28 mouse cellular contexts compared by ENCODE assay signal in genomic region chr5:35623831-35624230, GRCm38 (mm10). TPM values are rescaled to one million over a fixed set of nuclear protein-coding genes. Genes with fewer than 3 reads are reported as not detected.
DNase-seq lines count a peak whose midpoint lies in the region; ATAC-seq and TF ChIP-seq lines count a peak whose summit lies in the region.
"Had no signal": no experiment of that assay in that cellular context is flagged by ENCODE, and none has a peak within 500 bp of the region (broad histone marks: within the 10 kb centered on the region; RNA-seq: fewer than 3 reads in every experiment).

No protein-coding gene starts in this region.

- no peaks in the 10 kb centered on the region for H3K36me3 ChIP-seq in embryonic facial prominence, embryonic 14.5 days (ENCODE audit: control insufficient read depth, insufficient read depth, low read length)
- H3K36me3 ChIP-seq in embryonic facial prominence, embryonic 10.5 days (replicated peaks): no peaks in the 10 kb centered on the region
- no peaks in the 10 kb centered on the region for H3K36me3 ChIP-seq in stomach, embryonic 15.5 days
- no peaks in the 10 kb centered on the region for H3K36me3 ChIP-seq in stomach, postnatal 0 days (ENCODE audit: control insufficient read depth, insufficient read depth, low read length)
- no peaks in the 10 kb centered on the region for H3K36me3 ChIP-seq in stomach, embryonic 16.5 days (ENCODE audit: control insufficient read depth, insufficient read depth, low read length)
- H3K36me3 ChIP-seq: embryonic facial prominence, embryonic 13.5 days; forebrain, embryonic 10.5 days; forebrain, embryonic 12.5 days; G1E had no signal

- no peak overlapping the region for H3K4me2 ChIP-seq in embryonic facial prominence, embryonic 14.5 days (ENCODE audit: low read depth, low read length)
- no peak overlapping the region for H3K4me2 ChIP-seq in stomach, embryonic 15.5 days
- H3K4me2 ChIP-seq in stomach, postnatal 0 days (replicated peaks; ENCODE audit: low read depth): no peak overlapping the region
- no peak overlapping the region for H3K4me2 ChIP-seq in stomach, embryonic 16.5 days (ENCODE audit: low read depth, low read length)
- H3K4me2 ChIP-seq: embryonic facial prominence, embryonic 13.5 days; forebrain, embryonic 12.5 days had no signal

- peaks cover 27% of the 10 kb centered on the region for H3K4me1 ChIP-seq in embryonic facial prominence, embryonic 14.5 days (ENCODE audit: control insufficient read depth, insufficient read depth, low read length)
- H3K4me1 ChIP-seq in embryonic facial prominence, embryonic 10.5 days: peaks cover 23% of the 10 kb centered on the region
- peaks cover 19% of the 10 kb centered on the region; the same call in 1 of the 2 replicates for H3K4me1 ChIP-seq in stomach, embryonic 15.5 days
- H3K4me1 ChIP-seq in stomach, postnatal 0 days (replicated peaks; ENCODE audit: control insufficient read depth, insufficient read depth): peaks cover 2% of the 10 kb centered on the region
- H3K4me1 ChIP-seq in stomach, embryonic 16.5 days (ENCODE audit: control insufficient read depth, insufficient read depth, low read length): peaks cover 21% of the 10 kb centered on the region

- no peak for DNase-seq in embryonic facial prominence, embryonic 14.5 days (ENCODE audit: low spot score)
- no peak for DNase-seq in embryonic facial prominence, embryonic 10.5 days (ENCODE audit: low spot score)
- peak; percentile 90 for DNase-seq in heart, adult 11 months
- DNase-seq in heart, adult 18-20 months: no peak
- DNase-seq in stomach, postnatal 0 days (ENCODE audit: low spot score): no peak
- no peak for DNase-seq in heart, adult 9 months (ENCODE audit: low spot score in 2 of 2)
- DNase-seq: adrenal gland, adult 2 months; adrenal gland, postnatal 10 days; adrenal gland, postnatal 25 days; B cell, adult 2 months; cerebellum, adult 11 months; cerebellum, adult 18-20 months; cerebellum, adult 8-10 months; cerebellum, adult 9-11 months; cerebellum, postnatal 25 days had no signal

- TF ChIP-seq CTCF in stomach, postnatal 0 days (IDR thresholded peaks at IDR 0.05; ENCODE audit: low read depth): no peak

- H3K9ac ChIP-seq in embryonic facial prominence, embryonic 14.5 days (ENCODE audit: low read depth, low read length): no peak overlapping the region
- H3K9ac ChIP-seq in stomach, embryonic 15.5 days: no peak overlapping the region
- H3K9ac ChIP-seq in stomach, postnatal 0 days (ENCODE audit: low read length): no peak overlapping the region
- no peak overlapping the region for H3K9ac ChIP-seq in stomach, embryonic 16.5 days (ENCODE audit: low read length)
- H3K9ac ChIP-seq: embryonic facial prominence, embryonic 13.5 days; forebrain, embryonic 12.5 days had no signal

- H3K27ac ChIP-seq in embryonic facial prominence, embryonic 14.5 days (replicated peaks; ENCODE audit: low read depth, low read length): peak overlapping the region; percentile 62; the same call in 1 of the 2 replicates
- H3K27ac ChIP-seq in embryonic facial prominence, embryonic 10.5 days (replicated peaks): no peak overlapping the region
- H3K27ac ChIP-seq in stomach, embryonic 15.5 days: peak overlapping the region; percentile 31; the same call in 1 of the 2 replicates
- H3K27ac ChIP-seq in stomach, postnatal 0 days (replicated peaks): no peak overlapping the region; the same call in 1 of the 2 replicates
- H3K27ac ChIP-seq in stomach, embryonic 16.5 days (ENCODE audit: low read length): peak overlapping the region; percentile 74
- H3K27ac ChIP-seq: embryonic facial prominence, embryonic 13.5 days; forebrain, embryonic 10.5 days; forebrain, embryonic 12.5 days had no signal

- no peak for ATAC-seq in embryonic facial prominence, embryonic 14.5 days (ENCODE audit: low read depth)
- no peak for ATAC-seq in stomach, embryonic 15.5 days (ENCODE audit: insufficient read depth, low FRiP score, low read depth)
- no peak for ATAC-seq in stomach, postnatal 0 days (ENCODE audit: low FRiP score, low TSS enrichment)
- ATAC-seq in stomach, embryonic 16.5 days (ENCODE audit: insufficient read depth, low FRiP score): no peak
- ATAC-seq: activated CD4-positive, CD25-positive, alpha-beta regulatory T cell, adult 4 months; CD4-positive, CD25-positive, alpha-beta regulatory T cell, adult 4 months; forebrain, embryonic 14.5 days; forebrain, embryonic 16.5 days; Patski had no signal

- no peak for TF ChIP-seq EP300 in stomach, postnatal 0 days (optimal IDR thresholded peaks at IDR 0.05)

- H3K27me3 ChIP-seq in embryonic facial prominence, embryonic 14.5 days (replicated peaks; ENCODE audit: control insufficient read depth, insufficient read depth, low read length): no peaks in the 10 kb centered on the region
- H3K27me3 ChIP-seq in embryonic facial prominence, embryonic 10.5 days (replicated peaks; ENCODE audit: low read depth, poor library complexity, severe bottlenecking): no peaks in the 10 kb centered on the region
- H3K27me3 ChIP-seq in stomach, embryonic 15.5 days (replicated peaks): no peaks in the 10 kb centered on the region
- no peaks in the 10 kb centered on the region for H3K27me3 ChIP-seq in stomach, postnatal 0 days (ENCODE audit: control insufficient read depth, insufficient read depth, low read length)
- no peaks in the 10 kb centered on the region for H3K27me3 ChIP-seq in stomach, embryonic 16.5 days (ENCODE audit: control insufficient read depth, insufficient read depth, low read length)
- H3K27me3 ChIP-seq: CH12.LX; embryonic facial prominence, embryonic 13.5 days; forebrain, embryonic 12.5 days; Patski had no signal

- no peak overlapping the region for H3K4me3 ChIP-seq in embryonic facial prominence, embryonic 14.5 days (ENCODE audit: low read depth, low read length)
- H3K4me3 ChIP-seq in embryonic facial prominence, embryonic 10.5 days: no peak overlapping the region
- H3K4me3 ChIP-seq in stomach, embryonic 15.5 days (replicated peaks): no peak overlapping the region
- no peak overlapping the region for H3K4me3 ChIP-seq in stomach, postnatal 0 days (ENCODE audit: low read depth, low read length)
- no peak overlapping the region for H3K4me3 ChIP-seq in stomach, embryonic 16.5 days (replicated peaks; ENCODE audit: low read length)
- H3K4me3 ChIP-seq: embryonic facial prominence, embryonic 13.5 days; erythroblast, embryonic 14.5 days; forebrain, embryonic 10.5 days; forebrain, embryonic 12.5 days had no signal

- no peaks in the 10 kb centered on the region for H3K9me3 ChIP-seq in embryonic facial prominence, embryonic 14.5 days (ENCODE audit: control insufficient read depth, low read length)
- H3K9me3 ChIP-seq in embryonic facial prominence, embryonic 10.5 days: no peaks in the 10 kb centered on the region
- no peaks in the 10 kb centered on the region for H3K9me3 ChIP-seq in stomach, embryonic 15.5 days
- H3K9me3 ChIP-seq in stomach, postnatal 0 days (ENCODE audit: control insufficient read depth, low read length): no peaks in the 10 kb centered on the region
- H3K9me3 ChIP-seq in stomach, embryonic 16.5 days (replicated peaks; ENCODE audit: control insufficient read depth, low read length): no peaks in the 10 kb centered on the region
- H3K9me3 ChIP-seq: embryonic facial prominence, embryonic 13.5 days; forebrain, embryonic 10.5 days; forebrain, embryonic 12.5 days; G1E had no signal

RNA-seq across cellular contexts. Expression of gene Acox3, which starts 41.0 kb away (rescaled TPM):
- polyA plus RNA-seq in embryonic facial prominence, embryonic 14.5 days (2014; fragmentation: Nextera tagmentation; extraction: Ambion mirVana): 11.8 and 13.4 TPM in 2 replicates
- 10.9 and 11.0 TPM in 2 replicates for polyA plus RNA-seq in embryonic facial prominence, embryonic 10.5 days (2016; fragmentation: Nextera tagmentation; extraction: Ambion mirVana)
- 10 to 100 TPM; 26.2 to 28.0 TPM for total RNA-seq in heart, adult 18-20 months (2021)
- 12.3 and 13.2 TPM in 2 replicates for polyA plus RNA-seq in stomach, embryonic 15.5 days (2015; fragmentation: Nextera tagmentation; extraction: Ambion mirVana)
- 9.0 and 9.6 TPM in 2 replicates for polyA plus RNA-seq in stomach, postnatal 0 days (2015; fragmentation: Nextera tagmentation; extraction: Ambion mirVana)
- polyA plus RNA-seq in stomach, embryonic 16.5 days (2015; fragmentation: Nextera tagmentation; extraction: Ambion mirVana): 15.1 and 15.9 TPM in 2 replicates

RNA-seq across cellular contexts. Expression of gene Trmt44, which starts 49.0 kb away (rescaled TPM):
- polyA plus RNA-seq in embryonic facial prominence, embryonic 14.5 days (2014; fragmentation: Nextera tagmentation; extraction: Ambion mirVana): 6.6 and 7.1 TPM in 2 replicates
- 10.0 and 10.2 TPM in 2 replicates for polyA plus RNA-seq in embryonic facial prominence, embryonic 10.5 days (2016; fragmentation: Nextera tagmentation; extraction: Ambion mirVana)
- total RNA-seq in heart, adult 18-20 months (2021): 1 to 10 TPM; 2.1 to 2.2 TPM
- 7.4 and 7.7 TPM in 2 replicates for polyA plus RNA-seq in stomach, embryonic 15.5 days (2015; fragmentation: Nextera tagmentation; extraction: Ambion mirVana)
- polyA plus RNA-seq in stomach, postnatal 0 days (2015; fragmentation: Nextera tagmentation; extraction: Ambion mirVana): 2.9 and 3.2 TPM in 2 replicates
- polyA plus RNA-seq in stomach, embryonic 16.5 days (2015; fragmentation: Nextera tagmentation; extraction: Ambion mirVana): 7.0 and 7.6 TPM in 2 replicates

RNA-seq across cellular contexts. Expression of gene Htra3, which starts 55.8 kb away (rescaled TPM):
- 42.5 and 46.4 TPM in 2 replicates for polyA plus RNA-seq in embryonic facial prominence, embryonic 14.5 days (2014; fragmentation: Nextera tagmentation; extraction: Ambion mirVana)
- polyA plus RNA-seq in embryonic facial prominence, embryonic 10.5 days (2016; fragmentation: Nextera tagmentation; extraction: Ambion mirVana): 4.2 and 5.4 TPM in 2 replicates
- total RNA-seq in heart, adult 18-20 months (2021): 10 to 100 TPM; 73.5 to 83.6 TPM
- 54.7 and 54.9 TPM in 2 replicates for polyA plus RNA-seq in stomach, embryonic 15.5 days (2015; fragmentation: Nextera tagmentation; extraction: Ambion mirVana)
- 39.4 and 47.5 TPM in 2 replicates for polyA plus RNA-seq in stomach, postnatal 0 days (2015; fragmentation: Nextera tagmentation; extraction: Ambion mirVana)
- polyA plus RNA-seq in stomach, embryonic 16.5 days (2015; fragmentation: Nextera tagmentation; extraction: Ambion mirVana): 67.7 and 77.5 TPM in 2 replicates
- total RNA-seq: CH12.LX, G1E had no signal
- polyA plus RNA-seq: activated CD4-positive, CD25-positive, alpha-beta regulatory T cell, adult 4 months; CD4-positive, CD25-positive, alpha-beta regulatory T cell, adult 4 months; erythroblast, embryonic 14.5 days; G1E had no signal

Comparison
In these comparisons a context has a peak if more than half of its experiments do, and no peak if none do; other contexts are left out.
1. H3K27ac ChIP-seq: peak in embryonic facial prominence, embryonic 14.5 days (single experiment), stomach, embryonic 15.5 days (single experiment) and stomach, embryonic 16.5 days (single experiment); none in embryonic facial prominence, embryonic 10.5 days (single experiment) and stomach, postnatal 0 days (single experiment).